Mouse (Mus musculus) lung, postnatal 10 days (tissue): ENCODE data around the gene Hist1h2ad.
"Not testable (repeated sequence)": the region's sequence is repeated elsewhere in the genome, so short reads cannot be mapped to it uniquely, and the experiment has no call there.

ENCODE experiments used
- DNase-seq: peaks from one replicate; pipeline ENCODE4 v3.0.0; 2021

The Hist1h2ad gene

DNA sequence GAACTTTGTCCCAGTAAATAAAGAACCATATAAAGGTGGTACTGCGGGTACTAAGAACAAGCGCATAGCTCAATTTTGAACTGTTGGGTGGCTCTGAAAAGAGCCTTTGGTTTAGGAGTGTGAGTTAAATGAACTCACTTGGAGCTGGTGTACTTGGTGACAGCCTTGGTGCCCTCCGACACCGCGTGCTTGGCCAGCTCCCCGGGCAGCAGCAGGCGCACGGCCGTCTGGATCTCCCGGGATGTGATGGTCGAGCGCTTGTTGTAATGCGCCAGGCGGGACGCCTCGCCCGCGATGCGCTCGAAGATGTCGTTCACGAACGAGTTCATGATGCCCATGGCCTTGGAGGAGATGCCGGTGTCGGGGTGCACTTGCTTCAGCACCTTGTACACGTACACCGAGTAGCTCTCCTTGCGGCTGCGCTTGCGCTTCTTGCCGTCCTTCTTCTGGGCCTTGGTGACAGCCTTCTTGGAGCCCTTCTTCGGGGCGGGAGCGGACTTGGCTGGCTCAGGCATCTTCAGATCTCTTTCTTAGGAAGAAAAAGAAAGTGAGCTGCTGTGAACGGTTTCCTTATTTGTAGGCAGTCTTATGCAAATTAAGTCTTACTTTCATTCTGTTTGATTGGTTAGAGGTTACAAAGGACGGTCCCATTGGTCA, 11.4 kb downstream of the Hist1h2ad start:
- DNase-seq: peak; percentile 80

DNA sequence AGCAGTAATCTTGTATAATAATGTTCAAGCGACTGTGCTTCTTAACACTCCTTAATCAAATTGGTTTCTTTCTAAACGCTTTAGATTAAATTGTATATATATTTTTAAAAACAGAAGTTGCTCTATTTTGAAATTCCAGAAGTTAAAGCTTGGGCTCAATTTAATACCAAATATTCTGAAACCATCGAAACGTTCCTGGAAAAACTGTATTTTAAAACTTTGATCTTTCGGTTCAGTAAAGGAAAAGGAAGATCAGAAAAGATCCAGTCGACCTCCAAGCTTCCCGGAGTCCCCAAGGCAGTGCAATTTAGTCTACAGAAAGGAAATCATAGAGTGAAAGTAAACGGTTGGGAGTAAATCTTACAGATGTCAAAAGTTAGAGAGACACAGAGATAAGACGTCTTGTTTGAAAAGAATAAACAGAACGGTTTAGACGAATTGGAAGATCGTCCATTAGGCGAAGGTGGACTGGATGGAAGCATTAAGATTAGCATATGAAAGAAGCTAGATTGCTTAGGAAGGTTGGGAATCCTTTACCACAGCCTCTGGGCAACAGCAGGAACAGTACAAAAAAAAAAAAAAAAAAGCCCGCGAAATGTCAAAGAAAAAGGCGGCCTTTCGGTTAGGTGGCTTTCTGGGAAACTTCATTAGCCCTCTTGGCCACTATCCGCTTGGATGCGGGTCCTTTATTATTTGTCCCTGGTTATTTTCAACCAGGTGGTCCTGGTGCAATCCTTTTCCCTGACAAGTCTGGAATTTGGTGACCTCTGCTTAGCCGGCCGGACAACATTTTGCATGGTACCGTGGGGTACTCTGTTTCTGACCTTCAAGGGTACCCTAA, 12.1 kb downstream of the Hist1h2ad start:
- no peak for DNase-seq

- DNase-seq: no peak
These were observed 12.7 kb downstream of the Hist1h2ad start for GRCm38 (mm10) chr13:23586940-23587225.

GRCm38 (mm10) chr13:23591206-23591605, 17.0 kb downstream of the Hist1h2ad start:
- no peak for DNase-seq

DNA sequence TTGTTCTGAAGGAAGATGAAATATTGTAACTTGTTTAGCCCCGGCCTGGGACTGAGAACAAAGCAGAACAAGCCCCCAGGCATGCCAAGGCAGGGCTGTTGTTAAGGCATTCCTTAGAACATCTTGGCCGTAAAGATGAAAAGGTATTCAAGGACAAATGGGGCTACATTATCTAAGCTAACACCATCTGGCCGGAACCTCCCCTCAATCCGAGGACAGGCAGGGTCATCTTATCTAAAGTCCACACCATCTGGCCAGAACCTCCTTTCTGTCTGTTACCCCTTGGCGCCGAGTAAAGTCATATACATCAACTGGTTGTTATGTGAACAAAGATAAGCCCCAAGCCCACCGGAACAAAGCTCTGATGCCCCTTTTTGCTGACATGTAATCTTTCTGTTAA, 17.7 kb downstream of the Hist1h2ad start:
- not testable (repeated sequence) for DNase-seq

GRCm38 (mm10) chr13:23592614-23593013, 18.4 kb downstream of the Hist1h2ad start:
- DNase-seq: no peak

DNA sequence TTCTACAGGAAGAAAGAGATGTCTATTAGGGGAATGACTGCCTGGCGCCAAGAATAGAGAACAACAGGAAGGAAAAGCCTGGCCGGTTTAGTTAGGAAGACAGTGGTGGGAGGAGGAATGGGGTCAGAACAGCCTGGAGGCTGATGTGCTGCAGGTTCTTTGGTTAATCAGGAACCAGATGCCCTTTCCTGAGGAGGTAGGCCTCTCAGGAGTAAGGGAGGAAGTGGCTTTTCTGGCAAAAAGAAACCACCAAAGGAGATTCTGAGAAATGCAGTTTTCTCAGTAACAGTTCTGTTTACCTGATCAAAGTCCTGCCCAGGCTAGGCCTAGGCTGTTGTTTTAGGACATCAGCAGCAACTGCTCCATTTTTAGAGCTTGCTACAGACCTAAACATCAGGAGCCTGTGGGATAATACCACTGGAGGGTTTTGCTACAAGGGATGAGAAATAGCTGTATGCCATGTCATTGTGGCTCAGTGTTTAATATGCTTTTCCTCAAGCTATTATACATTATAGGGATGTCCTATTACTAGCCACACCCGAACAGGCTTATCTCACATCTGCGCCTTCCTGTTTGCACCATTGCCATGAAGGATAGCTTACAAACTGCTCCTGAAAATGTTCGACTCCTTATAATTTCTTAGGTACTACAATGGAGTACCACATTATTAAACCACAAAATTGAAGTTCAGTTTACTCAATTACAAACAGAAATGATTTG, 19.0 kb downstream of the Hist1h2ad start:
- peak; percentile 49 for DNase-seq

GRCm38 (mm10) chr13:23595185-23595584, 21.0 kb downstream of the Hist1h2ad start:
- DNase-seq: no peak

- DNase-seq: no peak
These were observed 21.6 kb downstream of the Hist1h2ad start for GRCm38 (mm10) chr13:23595622-23596372.

DNA sequence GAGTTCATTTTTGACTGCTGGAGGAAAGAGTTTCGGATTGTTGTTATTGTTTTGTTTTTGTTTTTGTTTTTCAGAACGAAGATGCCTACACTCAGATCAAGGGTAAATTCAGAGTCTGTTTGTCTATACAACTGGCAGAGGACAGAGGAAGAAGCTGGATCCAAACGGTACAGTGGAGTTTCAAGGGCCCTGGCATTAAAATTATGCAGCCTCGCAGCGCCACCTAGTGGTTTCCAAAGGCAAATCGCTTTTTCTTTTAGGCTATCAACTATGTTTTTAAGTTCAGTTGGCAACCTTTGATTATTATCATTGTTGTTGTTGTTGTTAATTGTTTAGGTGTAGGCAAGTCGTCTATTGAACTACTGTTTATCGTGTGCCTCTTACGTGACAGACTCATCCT, 23.8 kb downstream of the Hist1h2ad start:
- DNase-seq: peak; percentile 84

- peak; percentile 36 for DNase-seq
These were observed 29.1 kb downstream of the Hist1h2ad start for GRCm38 (mm10) chr13:23603182-23603699.

DNA sequence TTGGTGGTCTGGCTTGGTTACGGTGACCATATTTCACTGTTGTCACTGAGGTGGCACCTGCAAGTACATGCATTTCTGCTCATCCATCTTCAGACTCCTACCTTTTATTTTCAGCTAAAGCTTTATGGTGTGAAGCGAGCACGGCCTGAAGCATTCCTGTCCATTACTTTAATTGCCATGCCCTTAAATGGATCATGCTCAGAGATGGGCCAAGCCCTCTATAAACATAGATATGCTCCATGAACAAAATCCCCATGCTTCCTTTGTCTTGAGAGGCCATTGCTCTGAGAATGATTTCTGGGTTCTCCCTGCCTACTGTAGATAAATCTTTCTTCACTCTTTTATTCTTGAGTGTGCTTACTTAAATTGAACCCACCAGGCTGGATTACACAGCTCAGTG, 30.3 kb downstream of the Hist1h2ad start:
- no peak for DNase-seq

GRCm38 (mm10) chr13:23605052-23605451, 30.9 kb downstream of the Hist1h2ad start:
- DNase-seq: no peak

DNA sequence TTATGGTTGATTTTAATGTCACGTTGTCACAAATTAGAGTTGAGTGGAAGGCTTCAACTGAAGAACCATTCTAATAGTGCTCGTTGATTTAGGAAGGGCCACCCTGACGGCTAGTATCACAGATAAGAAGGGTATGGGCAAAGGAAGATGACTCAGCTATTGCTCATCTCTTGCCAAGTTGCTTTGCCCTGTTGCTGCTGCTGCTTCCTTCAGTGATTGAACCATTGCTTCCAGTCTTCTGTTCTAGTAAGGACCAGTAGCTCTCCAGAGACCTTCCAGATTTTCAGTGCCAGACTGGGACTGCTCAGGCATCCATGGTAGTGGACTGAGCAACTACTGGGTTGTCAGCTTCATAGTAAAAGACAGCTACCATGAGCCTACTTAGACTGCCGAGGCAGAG, 35.0 kb downstream of the Hist1h2ad start:
- no peak for DNase-seq

DNA sequence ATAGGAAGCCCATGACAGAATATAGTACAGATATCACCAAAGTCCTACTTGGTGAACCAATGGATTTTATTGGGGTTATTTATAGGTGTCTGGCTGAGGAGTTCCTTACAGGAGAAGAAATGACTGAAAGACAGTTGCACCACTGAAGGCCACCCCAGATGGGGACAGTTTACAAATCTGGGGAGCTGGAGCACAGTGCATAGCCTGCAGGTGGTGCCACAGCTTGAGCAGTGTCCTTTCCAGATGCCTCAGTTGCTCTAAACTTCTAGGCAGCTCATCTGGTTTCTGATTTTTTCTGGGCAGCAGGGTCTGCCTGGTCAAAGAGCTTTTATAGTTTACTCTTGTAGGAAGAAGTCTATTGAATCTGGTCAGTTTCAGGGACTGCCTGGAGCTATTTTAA, 35.7 kb downstream of the Hist1h2ad start:
- DNase-seq: no peak

DNA sequence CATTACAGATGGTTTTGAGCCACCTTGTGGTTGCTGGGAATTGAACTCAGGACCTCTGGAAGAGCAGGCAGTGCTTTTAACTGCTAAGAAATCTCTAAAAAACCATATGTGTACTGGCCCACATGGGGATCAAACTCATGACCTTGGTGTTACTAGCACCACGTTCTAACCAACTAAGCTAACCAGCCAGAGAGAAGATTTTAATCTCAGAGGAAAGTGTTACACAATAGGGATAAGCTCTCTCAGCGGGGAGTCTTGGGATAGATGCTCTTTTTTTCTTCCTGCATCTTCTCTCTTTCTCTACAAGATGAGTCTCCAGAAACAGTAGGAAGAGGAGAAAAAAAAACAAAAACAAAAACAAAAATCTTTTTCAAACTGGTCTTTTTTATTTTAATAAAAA, 36.2 kb downstream of the Hist1h2ad start:
- DNase-seq: no peak

DNA sequence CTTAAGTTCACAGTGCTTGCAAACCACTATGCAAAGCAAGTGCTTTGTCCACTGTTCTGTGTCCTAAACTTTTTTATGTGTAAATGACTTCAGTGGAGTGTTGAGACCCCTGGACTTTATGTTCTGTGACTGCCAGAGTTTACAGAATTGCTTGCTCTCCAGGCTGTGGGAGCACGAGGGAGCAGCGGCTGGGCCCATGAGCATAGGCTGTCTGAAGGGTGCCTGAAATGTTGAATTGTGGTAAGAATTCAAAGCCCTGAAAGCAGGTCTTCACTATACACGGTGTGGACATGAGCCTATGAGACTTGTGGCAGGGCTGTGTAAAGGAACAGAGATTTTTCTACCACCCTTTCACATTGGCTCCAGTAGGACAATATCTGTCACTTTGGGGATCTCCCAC, 37.5 kb downstream of the Hist1h2ad start:
- DNase-seq: no peak

DNA sequence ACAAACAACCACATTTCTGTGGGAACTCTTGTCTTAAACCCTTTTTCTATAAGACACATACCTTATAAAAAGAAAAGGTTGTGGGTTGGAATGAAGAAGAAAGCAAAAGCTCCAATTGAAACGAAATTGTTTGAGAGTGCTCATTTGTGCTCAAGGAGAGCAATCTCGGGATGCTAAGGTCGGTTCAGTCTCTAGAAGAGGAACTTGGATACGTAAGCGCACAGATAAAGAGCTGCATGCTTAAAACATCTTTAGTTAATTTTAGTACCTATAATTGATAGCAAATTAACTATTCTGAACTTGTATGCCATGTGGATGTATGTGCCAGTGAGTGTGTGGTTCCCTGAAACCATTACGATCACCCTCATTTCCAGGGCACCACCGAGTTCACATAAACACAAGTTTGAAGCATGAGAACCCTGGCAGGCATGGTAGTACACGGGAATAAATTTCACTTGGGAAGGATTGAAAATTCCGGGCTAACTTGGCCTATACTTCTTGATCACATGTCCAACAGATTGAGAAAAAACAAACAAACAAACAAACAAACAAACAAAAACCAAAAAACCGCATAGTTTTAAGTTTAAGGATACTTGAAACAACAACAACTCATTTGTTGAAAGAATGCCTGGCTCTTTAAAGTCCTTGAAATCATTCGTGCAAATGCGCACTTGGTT, 46.0 kb downstream of the Hist1h2ad start:
- DNase-seq: no peak

- peak; percentile 85 for DNase-seq
These were observed 46.8 kb downstream of the Hist1h2ad start, which contains the start of gene Hist1h2be for GRCm38 (mm10) chr13:23620733-23621531. Hist1h2be (minus strand) TSS chr13:23621124.

DNA sequence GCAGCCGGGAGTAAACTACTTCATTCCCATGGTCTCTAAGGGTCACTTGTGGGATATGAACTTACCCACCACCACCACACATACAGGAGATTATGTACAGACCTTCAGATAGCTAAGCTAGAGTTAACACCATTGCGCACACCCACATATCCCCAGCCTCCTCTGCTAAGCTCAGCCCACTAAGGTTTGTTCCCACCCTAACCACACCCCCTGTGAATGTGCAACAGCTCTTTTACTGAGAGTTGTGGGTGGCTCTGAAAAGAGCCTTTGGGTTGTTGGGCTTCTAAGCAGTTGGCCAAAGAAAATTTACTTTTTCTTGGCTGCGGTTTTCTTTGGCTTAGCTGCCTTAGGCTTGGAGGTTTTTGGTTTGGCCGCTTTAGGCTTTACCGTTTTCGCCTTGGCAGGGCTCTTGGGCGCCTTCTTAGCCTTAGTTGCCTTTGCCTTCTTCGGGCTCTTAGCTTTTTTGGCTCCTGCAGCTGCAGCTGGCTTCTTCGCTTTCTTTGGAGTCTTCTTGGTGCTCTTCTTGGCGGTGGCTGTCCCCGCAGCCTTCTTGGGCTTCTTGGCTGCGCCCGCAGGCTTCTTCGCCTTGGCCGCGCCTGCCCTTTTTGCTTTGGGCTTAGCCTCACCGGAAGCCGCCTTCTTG, 47.5 kb downstream of the Hist1h2ad start:
- peak; percentile 91 for DNase-seq

- peak; percentile 95 for DNase-seq
These were observed 48.0 kb downstream of the Hist1h2ad start, which contains the start of gene Hist1h1e for GRCm38 (mm10) chr13:23622175-23622671. Hist1h1e (minus strand) TSS chr13:23622558.
